Mouse (Mus musculus) lung, postnatal 4 days (tissue): ENCODE measurements around the gene Srsf9.

Experiments
- DNase-seq, 2 experiments: peaks; one replicate each; pipeline ENCODE4 v3.0.0; 2021

Srsf9 gene

GRCm38 (mm10) chr5:115326256-115326831 lies 633 bp upstream of the Srsf9 start:
- DNase-seq: no peak

GRCm38 (mm10) chr5:115327610-115328548 lies 902 bp downstream of the Srsf9 start:
- peak; percentile 47 to 52 for DNase-seq

GRCm38 (mm10) chr5:115330955-115331354 lies 4.0 kb downstream of the Srsf9 start:
- no peak for DNase-seq

- no peak for DNase-seq
Measured at GRCm38 (mm10) chr5:115333626-115334025, 6.6 kb downstream of the Srsf9 start.

- no peak for DNase-seq
Measured at GRCm38 (mm10) chr5:115340007-115340406, 13.0 kb downstream of the Srsf9 start.

- peak; percentile 92 for DNase-seq
Measured at GRCm38 (mm10) chr5:115340577-115341313, 13.8 kb downstream of the Srsf9 start, which contains the start of the genes Gatc and Triap1. TSS of gene Gatc (minus strand) at chr5:115341178. TSS of gene Triap1 (plus strand) at chr5:115341225.

GRCm38 (mm10) chr5:115341314-115342165 lies 14.6 kb downstream of the Srsf9 start:
- no peak for DNase-seq

GRCm38 (mm10) chr5:115347564-115347963 lies 20.6 kb downstream of the Srsf9 start:
- peak; percentile 83 to 87 for DNase-seq

- peak; percentile 99 for DNase-seq
Measured at GRCm38 (mm10) chr5:115348546-115349224, 21.7 kb downstream of the Srsf9 start, which contains the start of gene Cox6a1. TSS of gene Cox6a1 (minus strand) at chr5:115348981.

- no peak for DNase-seq
Measured at GRCm38 (mm10) chr5:115349225-115349555, 22.2 kb downstream of the Srsf9 start.

- no peak for DNase-seq
Measured at GRCm38 (mm10) chr5:115351348-115351747, 24.4 kb downstream of the Srsf9 start.

- DNase-seq: no peak
Measured at GRCm38 (mm10) chr5:115355070-115355469, 28.1 kb downstream of the Srsf9 start.

- DNase-seq: peak; percentile 83 to 90
Measured at GRCm38 (mm10) chr5:115358872-115359271, 31.9 kb downstream of the Srsf9 start.

GRCm38 (mm10) chr5:115359438-115359837 lies 32.5 kb downstream of the Srsf9 start:
- no peak for DNase-seq

GRCm38 (mm10) chr5:115359851-115360372 lies 32.9 kb downstream of the Srsf9 start:
- DNase-seq: no peak

- DNase-seq: no peak
Measured at GRCm38 (mm10) chr5:115362216-115362615, 35.2 kb downstream of the Srsf9 start.

- no peak for DNase-seq
Measured at GRCm38 (mm10) chr5:115362819-115363714, 36.1 kb downstream of the Srsf9 start.

- DNase-seq: no peak
Measured at GRCm38 (mm10) chr5:115364782-115365181, 37.8 kb downstream of the Srsf9 start.

- no peak for DNase-seq
Measured at GRCm38 (mm10) chr5:115371736-115372135, 44.8 kb downstream of the Srsf9 start.

GRCm38 (mm10) chr5:115373441-115374203 lies 46.6 kb downstream of the Srsf9 start:
- DNase-seq: no peak
